ENCODE assay signal across 10 mouse cellular contexts in the genomic region with DNA sequence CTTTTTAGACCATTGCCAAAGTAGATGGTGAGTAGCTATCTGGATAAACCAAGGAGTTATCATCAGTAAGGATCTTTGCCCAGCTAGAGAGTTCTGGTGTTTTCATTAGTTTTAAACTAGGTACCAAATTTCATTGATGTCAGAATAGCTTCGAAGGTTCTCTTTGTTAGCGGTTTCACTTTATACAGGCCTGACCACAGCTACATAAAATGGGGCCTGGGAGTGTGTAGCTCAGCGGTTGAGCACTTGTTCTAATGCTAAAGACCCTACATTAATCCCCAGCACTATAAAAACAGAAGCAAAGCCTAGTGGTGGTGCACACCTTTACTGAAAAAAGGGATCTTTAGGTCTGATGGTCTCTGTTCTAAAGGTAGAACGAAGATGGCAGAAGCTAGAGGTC. TPM values are rescaled to one million over a fixed set of nuclear protein-coding genes. Genes with fewer than 3 reads are reported as not detected.
DNase-seq lines count a peak whose midpoint lies in the region; ATAC-seq lines count a peak whose summit lies in the region.
"Had no signal": no experiment of that assay in that cellular context is flagged by ENCODE, and none has a peak within 500 bp of the region (broad histone marks: within the 10 kb centered on the region; RNA-seq: fewer than 3 reads in every experiment).

No protein-coding gene starts in this region.

- H3K9ac ChIP-seq in neural tube, embryonic 12.5 days = peak overlapping the region; percentile 90; the same call in 1 of the 2 replicates
- H3K9ac ChIP-seq in liver, embryonic 13.5 days = peak overlapping the region; percentile 99

- peaks cover 14% of the 10 kb centered on the region for H3K36me3 ChIP-seq in neural tube, embryonic 12.5 days
- H3K36me3 ChIP-seq in liver, embryonic 13.5 days = peaks cover 24% of the 10 kb centered on the region

- WGBS in neural tube, embryonic 12.5 days = 75% methylated on average over 4 of the region's 4 CpGs
- WGBS in liver, embryonic 13.5 days (ENCODE audit: insufficient replicate concordance) = 56% methylated on average over 4 of the region's 4 CpGs

- H3K4me3 ChIP-seq in neural tube, embryonic 12.5 days = 0 out of 2 replicates have a peak overlapping the region, but pooled peaks have one; percentile 94
- peak overlapping the region; percentile 97 for H3K4me3 ChIP-seq in liver, embryonic 13.5 days (replicated peaks)

- peak overlapping the region; percentile 90 for H3K4me2 ChIP-seq in neural tube, embryonic 12.5 days (replicated peaks)
- peak overlapping the region; percentile 88 for H3K4me2 ChIP-seq in liver, embryonic 13.5 days

- ATAC-seq in neural tube, embryonic 12.5 days (ENCODE audit: low FRiP score, low read depth) = no peak
- ATAC-seq in liver, embryonic 13.5 days (ENCODE audit: low read depth) = no peak

- no peaks in the 10 kb centered on the region for H3K9me3 ChIP-seq in neural tube, embryonic 12.5 days
- no peaks in the 10 kb centered on the region for H3K9me3 ChIP-seq in liver, embryonic 13.5 days (replicated peaks)

- H3K4me1 ChIP-seq in neural tube, embryonic 12.5 days = peaks cover 6% of the 10 kb centered on the region
- peaks cover 78% of the 10 kb centered on the region for H3K4me1 ChIP-seq in liver, embryonic 13.5 days (replicated peaks)

- H3K27me3 ChIP-seq in neural tube, embryonic 12.5 days (replicated peaks) = no peaks in the 10 kb centered on the region
- no peaks in the 10 kb centered on the region for H3K27me3 ChIP-seq in liver, embryonic 13.5 days

- peak; percentile 5 for DNase-seq in cerebellum, adult 8-10 months
- no peak for DNase-seq in cerebellum, postnatal 36 days
- no peak for DNase-seq in neural tube, embryonic 10.5 days (ENCODE audit: extremely low spot score, low spot score)
- no peak for DNase-seq in liver, embryonic 13.5 days
- DNase-seq in adrenal gland, adult (ENCODE audit: inconsistent age in 2 of 2, low spot score in 1 of 2) = no peak
- no peak for DNase-seq in right cerebral cortex, postnatal 25 days
- no peak for DNase-seq in layer of hippocampus, adult 9-11 months
- DNase-seq: cerebellum, adult 2 months had no signal

- H3K27ac ChIP-seq in neural tube, embryonic 12.5 days = no peak overlapping the region
- peak overlapping the region; percentile 97 for H3K27ac ChIP-seq in liver, embryonic 13.5 days

RNA-seq across cellular contexts. Expression of gene Metap2, which starts 6.3 kb away (rescaled TPM):
- 191 and 201 TPM in 2 replicates for polyA plus RNA-seq in neural tube, embryonic 12.5 days (2016; fragmentation: Nextera tagmentation; extraction: Ambion mirVana)
- 249 and 304 TPM in 2 replicates for polyA plus RNA-seq in liver, embryonic 13.5 days (2015; fragmentation: Nextera tagmentation; extraction: Ambion mirVana)

RNA-seq across cellular contexts. Expression of gene Usp44, which starts 59.2 kb away (rescaled TPM):
- 3.4 and 3.9 TPM in 2 replicates for polyA plus RNA-seq in neural tube, embryonic 12.5 days (2016; fragmentation: Nextera tagmentation; extraction: Ambion mirVana)
- polyA plus RNA-seq in liver, embryonic 13.5 days (2015; fragmentation: Nextera tagmentation; extraction: Ambion mirVana) = 2.4 and 2.7 TPM in 2 replicates
- polyA plus RNA-seq: spleen, adult 2 months had no signal
